In the genomic region with DNA sequence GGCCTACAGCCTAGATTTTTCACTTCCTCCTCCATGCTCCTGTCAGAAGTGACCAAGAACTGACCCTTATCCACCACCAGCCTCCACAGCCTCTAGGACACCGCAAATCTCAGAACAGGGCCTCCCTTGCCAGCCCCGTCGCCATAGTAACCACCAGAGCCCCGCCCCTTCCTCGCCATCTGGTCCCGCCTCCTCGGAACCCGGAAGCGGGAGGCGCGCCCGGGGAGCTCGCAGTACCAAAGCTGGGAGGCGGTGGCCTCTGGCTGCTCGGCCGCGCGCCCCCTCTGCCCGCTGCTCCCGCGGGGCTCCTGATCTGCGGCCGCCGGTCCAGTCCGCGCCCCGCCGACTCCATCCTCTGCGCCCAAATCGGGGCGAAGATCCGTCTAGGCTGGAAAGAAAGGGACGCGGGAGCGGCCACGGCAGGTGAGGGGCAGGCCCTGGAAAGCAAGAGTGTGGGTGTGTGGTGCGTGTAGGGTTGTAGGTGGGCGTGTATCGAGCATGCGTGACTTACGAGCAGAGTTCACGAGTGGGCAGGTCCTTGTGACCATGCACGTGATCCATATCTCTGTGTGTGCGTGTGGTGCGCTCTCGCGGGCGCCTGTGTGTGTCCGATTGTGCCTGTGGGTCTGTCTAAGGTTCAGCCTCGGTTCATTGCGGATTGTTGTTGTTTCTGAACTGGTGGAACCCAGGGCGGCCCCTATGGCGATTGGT, we compare ENCODE assay signal across 8 mouse cellular contexts. TPM values are rescaled to one million over a fixed set of nuclear protein-coding genes. Genes with fewer than 3 reads are reported as not detected.
DNase-seq lines count a peak whose midpoint lies in the region; ATAC-seq and TF ChIP-seq lines count a peak whose summit lies in the region.

A gene (plus strand): TSS at position 216 of the 711 bp plus-strand sequence.

- peak; percentile 97 for ATAC-seq in forebrain, embryonic 13.5 days
- ATAC-seq in liver, postnatal 0 days = peak; percentile 91
- peak; percentile 97 for ATAC-seq in neural tube, embryonic 14.5 days (ENCODE audit: low read depth)

- DNase-seq in c-Kit-positive CD71-positive TER-119-positive erythroid progenitor cells, embryonic 14.5 days (ENCODE audit: low spot score) = peak; percentile 85
- peak; percentile 96 to 99 for DNase-seq in heart, postnatal 10 days
- peak; percentile 77 for DNase-seq in large intestine, adult 2 months (ENCODE audit: low read depth, low spot score)
- DNase-seq in liver, postnatal 0 days = peak; percentile 96
- DNase-seq in testis, postnatal 10 days (ENCODE audit: low spot score) = peak; percentile 99

- under 1% methylated on average over 49 of the region's 53 CpGs for WGBS in forebrain, embryonic 13.5 days
- under 1% methylated on average over 53 of the region's 53 CpGs for WGBS in large intestine, adult 2 months
- under 1% methylated on average over 52 of the region's 53 CpGs for WGBS in liver, postnatal 0 days (ENCODE audit: insufficient replicate concordance)
- under 1% methylated on average over 49 of the region's 53 CpGs for WGBS in neural tube, embryonic 14.5 days

- no peak for TF ChIP-seq CTCF in E14TG2a.4 (conservative IDR thresholded peaks at IDR 0.05; ENCODE audit: low read length)
- TF ChIP-seq CTCF in liver, postnatal 0 days (IDR thresholded peaks at IDR 0.05; ENCODE audit: low read depth) = no peak

- H3K4me2 ChIP-seq in forebrain, embryonic 13.5 days = peak within 1 kb of the TSS; percentile 71
- H3K4me2 ChIP-seq in liver, postnatal 0 days (ENCODE audit: low read depth, low read length) = peak within 1 kb of the TSS; percentile 78
- peak within 1 kb of the TSS; percentile 59 for H3K4me2 ChIP-seq in neural tube, embryonic 14.5 days (ENCODE audit: low read depth, low read length)

- intact Hi-C loops in heart, postnatal 10 days (cut with DNase I) = loop anchor here (10.0 kb wide), 1 partner anchor 124 kb away; a partner anchor contains a TSS

- no peaks in the 10 kb centered on the region for H3K9me3 ChIP-seq in E14TG2a.4 (ENCODE audit: low read length)
- no peaks in the 10 kb centered on the region for H3K9me3 ChIP-seq in forebrain, embryonic 13.5 days (replicated peaks)
- no peaks in the 10 kb centered on the region for H3K9me3 ChIP-seq in liver, postnatal 0 days (ENCODE audit: low read length)
- no peaks in the 10 kb centered on the region for H3K9me3 ChIP-seq in neural tube, embryonic 14.5 days (ENCODE audit: control insufficient read depth, low read length)

- H3K27ac ChIP-seq in forebrain, embryonic 13.5 days = peak within 1 kb of the TSS; percentile 77
- peak within 1 kb of the TSS; percentile 91 for H3K27ac ChIP-seq in liver, postnatal 0 days (ENCODE audit: low read depth)
- peak within 1 kb of the TSS; percentile 74 for H3K27ac ChIP-seq in neural tube, embryonic 14.5 days (ENCODE audit: low read depth, low read length)

- H3K4me3 ChIP-seq in E14TG2a.4 (replicated peaks; ENCODE audit: low read length) = peak within 1 kb of the TSS; percentile 95
- H3K4me3 ChIP-seq in forebrain, embryonic 13.5 days = peak within 1 kb of the TSS; percentile 86
- peak within 1 kb of the TSS; percentile 82 for H3K4me3 ChIP-seq in liver, postnatal 0 days (ENCODE audit: low read depth, low read length)
- peak within 1 kb of the TSS; percentile 63 for H3K4me3 ChIP-seq in neural tube, embryonic 14.5 days (ENCODE audit: low read depth, low read length)

- no peaks in the 10 kb centered on the region for H3K27me3 ChIP-seq in E14TG2a.4 (ENCODE audit: insufficient read depth, low read length)
- no peaks in the 10 kb centered on the region for H3K27me3 ChIP-seq in forebrain, embryonic 13.5 days
- no peaks in the 10 kb centered on the region for H3K27me3 ChIP-seq in liver, postnatal 0 days (ENCODE audit: insufficient read depth, low read length)
- H3K27me3 ChIP-seq in neural tube, embryonic 14.5 days (ENCODE audit: control insufficient read depth, insufficient read depth, low read length) = no peaks in the 10 kb centered on the region

- peaks cover 16% of the 10 kb centered on the region for H3K4me1 ChIP-seq in E14TG2a.4 (replicated peaks; ENCODE audit: low read depth, low read length)
- peaks cover 24% of the 10 kb centered on the region for H3K4me1 ChIP-seq in forebrain, embryonic 13.5 days
- H3K4me1 ChIP-seq in liver, postnatal 0 days (ENCODE audit: insufficient read depth) = peaks cover 15% of the 10 kb centered on the region
- peaks cover 11% of the 10 kb centered on the region for H3K4me1 ChIP-seq in neural tube, embryonic 14.5 days (ENCODE audit: control insufficient read depth, insufficient read depth, low read length)

- H3K36me3 ChIP-seq in E14TG2a.4 (ENCODE audit: insufficient read depth, low read length) = peaks cover 10% of the 10 kb centered on the region
- peaks cover 11% of the 10 kb centered on the region for H3K36me3 ChIP-seq in forebrain, embryonic 13.5 days (ENCODE audit: poor library complexity, severe bottlenecking)
- peaks cover 2% of the 10 kb centered on the region; the same call in 1 of the 2 replicates for H3K36me3 ChIP-seq in liver, postnatal 0 days (replicated peaks; ENCODE audit: insufficient read depth, low read length)
- H3K36me3 ChIP-seq in neural tube, embryonic 14.5 days (ENCODE audit: control insufficient read depth, insufficient read depth, low read length) = peaks cover 3% of the 10 kb centered on the region; the same call in 1 of the 2 replicates

- no peak for TF ChIP-seq EP300 in liver, postnatal 0 days (IDR thresholded peaks at IDR 0.05; ENCODE audit: low read depth)

- H3K9ac ChIP-seq in forebrain, embryonic 13.5 days = peak within 1 kb of the TSS; percentile 86
- peak within 1 kb of the TSS; percentile 75 for H3K9ac ChIP-seq in liver, postnatal 0 days (replicated peaks)
- H3K9ac ChIP-seq in neural tube, embryonic 14.5 days (replicated peaks; ENCODE audit: low read depth, low read length) = peak within 1 kb of the TSS; percentile 70

RNA-seq across cellular contexts. Expression of the gene that starts here (rescaled TPM):
- 129 and 134 TPM in 2 replicates for polyA plus RNA-seq in forebrain, embryonic 13.5 days (2015; fragmentation: Nextera tagmentation; extraction: Ambion mirVana)
- 10 to 100 TPM; 23.6 to 25.4 TPM for total RNA-seq in heart, postnatal 10 days (2021)
- polyA plus RNA-seq in large intestine, adult 2 months (2012; rRNA removed) = 13.5 and 15.4 TPM in 2 replicates
- polyA plus RNA-seq in liver, postnatal 0 days (2015; fragmentation: Nextera tagmentation; extraction: Ambion mirVana) = 34.4 and 37.0 TPM in 2 replicates
- 122 and 131 TPM in 2 replicates for polyA plus RNA-seq in neural tube, embryonic 14.5 days (2014; fragmentation: Nextera tagmentation; extraction: Ambion mirVana)

Comparison
In these comparisons a context has a peak if more than half of its experiments do, and no peak if none do; other contexts are left out.
1. Peak in every context shown above with its lines: DNase-seq, ATAC-seq, H3K4me3 ChIP-seq and H3K27ac ChIP-seq.